Mouse (Mus musculus) G1E (cell line): ENCODE measurements at regions not wholly inside any gene's neighbourhood (a gene's known extent, or its start where the extent isn't known, plus 50 kb on each side); places are given as distances from the start of the nearest gene placed in this dataset.

Experiments
- CTCF ChIP-seq: IDR thresholded peaks from 2 replicates; pipeline ENCODE4 v1.5.1; 2012; ENCODE audit warnings: low read depth, low read length, inconsistent platforms, mixed read lengths
- GATA1 ChIP-seq: IDR thresholded peaks from 2 replicates; pipeline ENCODE4 v1.6.1; 2012; ENCODE audit warnings: borderline replicate concordance, low read length, inconsistent platforms, mixed read lengths

- TF ChIP-seq CTCF (no peak), GATA1 (no peak)
Observed at GRCm38 (mm10) chr9:68466671-68467070, 186.9 kb upstream of the Rora start.
